Mouse (Mus musculus) kidney, embryonic 14.5 days (tissue): ENCODE results near the gene Prnp. TPM values are rescaled to one million over a fixed set of nuclear protein-coding genes. Genes with fewer than 3 reads are reported as not detected.

Experiments
- ATAC-seq: fragments of 200-750 bp; cut with Nextera tagmentation; 2 replicates; pipeline ENCODE4 v1.8.0; 2017; ENCODE audit warnings: moderate number of reproducible peaks, mild to moderate bottlenecking, moderate TSS enrichment, moderate library complexity; ENCODE audit not compliant: low FRiP score, low TSS enrichment
- H3K27ac ChIP-seq: fragments of 300-500 bp; sonication (generic); 2 replicates; pipeline ENCODE4 v1.5.1; 2014; ENCODE audit warnings: low read depth, mild to moderate bottlenecking, low read length, moderate library complexity, mixed read lengths
- H3K27me3 ChIP-seq: fragments of 300-500 bp; sonication (generic); 2 replicates; pipeline ENCODE4 v1.6.1; 2014; ENCODE audit warnings: mild to moderate bottlenecking, low read length; ENCODE audit not compliant: control insufficient read depth, insufficient read depth
- H3K36me3 ChIP-seq: fragments of 300-500 bp; sonication (generic); 2 replicates; pipeline ENCODE4 v1.6.1; 2014; ENCODE audit warnings: low read length, mixed read lengths; ENCODE audit not compliant: control insufficient read depth, insufficient read depth
- H3K4me1 ChIP-seq: fragments of 300-500 bp; sonication (generic); 2 replicates; pipeline ENCODE4 v1.6.1; 2014; ENCODE audit warnings: low read length, mixed read lengths; ENCODE audit not compliant: control insufficient read depth, insufficient read depth
- H3K4me2 ChIP-seq: fragments of 300-500 bp; sonication (generic); replicated peaks from 2 replicates; pipeline ENCODE4 v1.6.1; 2014; ENCODE audit warnings: low read depth, mild to moderate bottlenecking, low read length
- H3K4me3 ChIP-seq: fragments of 300-500 bp; sonication (generic); 2 replicates; pipeline ENCODE4 v1.5.1; 2014; ENCODE audit warnings: mild to moderate bottlenecking, low read length
- H3K9ac ChIP-seq: fragments of 300-500 bp; sonication (generic); 2 replicates; pipeline ENCODE4 v1.6.1; 2014; ENCODE audit warnings: low read depth, mild to moderate bottlenecking, low read length, moderate library complexity
- H3K9me3 ChIP-seq: fragments of 300-500 bp; sonication (generic); 2 replicates; pipeline ENCODE4 v1.6.1; 2016; ENCODE audit warnings: low read length; ENCODE audit not compliant: control insufficient read depth
- WGBS: fragments of 180-500 bp; shearing (Covaris S2); extraction: QIAGEN DNeasy Blood & Tissue Kit; methylation state at CpG from one replicate; pipeline ENCODE4 v1.1.7; 2014; 5-methylcytosine and 5-hydroxymethylcytosine counted together
- polyA plus RNA-seq: library from polyadenylated mRNA; unstranded; fragments of >200 nt; fragmentation: Nextera tagmentation; extraction: Ambion mirVana; gene quantifications from 2 replicates; pipeline ENCODE4 v1.2.1, GENCODE M21; 2014

Prnp gene
- polyA plus RNA-seq, 1 experiment from 2014 or later = 23.1 TPM

GRCm38 (mm10) chr2:131939404-131940111 lies 29.8 kb downstream of the Prnp start:
- ATAC-seq = no peak
- WGBS = 42% methylated on average over 8 of the region's 8 CpGs

DNA sequence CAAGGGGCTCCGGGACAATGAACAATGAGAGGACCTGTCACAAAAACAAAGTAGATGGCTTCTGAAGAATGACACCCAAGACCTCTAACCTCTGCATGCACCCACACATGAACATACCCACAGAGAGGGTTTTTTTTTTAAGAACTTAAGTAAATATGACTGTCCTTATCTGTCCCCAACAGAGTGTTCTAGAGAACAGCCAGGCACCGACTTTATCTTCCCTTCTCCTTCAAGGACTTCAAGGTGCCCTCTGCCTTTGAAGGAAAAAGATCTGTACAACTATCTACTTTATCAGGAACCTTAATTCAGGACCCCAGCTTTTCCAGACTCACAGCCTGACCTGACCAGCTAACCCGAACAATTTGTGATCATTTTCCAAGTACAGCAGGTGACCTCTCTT lies 30.8 kb downstream of the Prnp start:
- no peaks in the 10 kb centered on the region for H3K27me3 ChIP-seq
- ATAC-seq = no peak
- H3K4me2 ChIP-seq = no peak overlapping the region
- H3K9me3 ChIP-seq = no peaks in the 10 kb centered on the region
- no peak overlapping the region for H3K9ac ChIP-seq
- 87% methylated on average over 3 of the region's 3 CpGs for WGBS
- H3K4me1 ChIP-seq = no peaks in the 10 kb centered on the region
- no peak overlapping the region for H3K27ac ChIP-seq
- no peak overlapping the region for H3K4me3 ChIP-seq
- H3K36me3 ChIP-seq = no peaks in the 10 kb centered on the region

More at GRCm38 (mm10) chr2:131939404-131940111, 29.8 kb downstream of the Prnp start:
- Histone ChIP-seq H3K27ac (no peak overlapping the region), H3K36me3 (no peaks in the 10 kb centered on the region), H3K4me1 (no peaks in the 10 kb centered on the region), H3K4me2 (no peak overlapping the region), H3K9ac (no peak overlapping the region), H3K9me3 (no peaks in the 10 kb centered on the region), H3K27me3 (no peaks in the 10 kb centered on the region), H3K4me3 (no peak overlapping the region)

GRCm38 (mm10) chr2:131941501-131941900 lies 31.8 kb downstream of the Prnp start:
- H3K36me3 ChIP-seq = no peaks in the 10 kb centered on the region
- ATAC-seq = no peak
- no peak overlapping the region for H3K27ac ChIP-seq
- no peaks in the 10 kb centered on the region for H3K27me3 ChIP-seq
- H3K4me1 ChIP-seq = no peaks in the 10 kb centered on the region
- H3K4me3 ChIP-seq = no peak overlapping the region
- WGBS = 73% methylated on average over 6 of the region's 6 CpGs
- H3K9ac ChIP-seq = no peak overlapping the region
- no peak overlapping the region for H3K4me2 ChIP-seq
- H3K9me3 ChIP-seq = no peaks in the 10 kb centered on the region

DNA sequence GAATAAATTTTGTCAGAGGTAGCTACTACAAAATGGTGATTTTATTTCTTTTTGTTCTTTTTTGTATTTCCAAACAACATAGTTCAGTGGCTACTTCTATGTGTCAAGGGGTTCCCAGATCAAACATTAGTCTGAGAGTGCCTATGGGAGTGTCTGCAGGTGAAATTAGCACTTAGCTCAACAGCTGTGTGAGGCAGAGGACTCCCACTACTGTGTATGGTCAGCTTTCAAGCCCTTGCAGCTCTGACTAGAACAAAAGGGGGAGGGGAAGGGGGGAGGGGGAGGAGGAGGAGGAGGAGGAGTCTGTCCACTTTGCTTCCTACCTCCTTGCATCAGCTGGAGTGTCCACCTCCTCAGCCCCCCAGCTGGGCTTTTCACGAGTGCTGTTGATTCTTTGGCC lies 34.6 kb downstream of the Prnp start:
- Histone ChIP-seq H3K4me2 (no peak overlapping the region), H3K9ac (no peak overlapping the region), H3K4me1 (no peaks in the 10 kb centered on the region), H3K4me3 (no peak overlapping the region), H3K27me3 (no peaks in the 10 kb centered on the region; the same call in 1 of the 2 replicates), H3K36me3 (no peaks in the 10 kb centered on the region), H3K9me3 (no peaks in the 10 kb centered on the region), H3K27ac (no peak overlapping the region)
- no peak for ATAC-seq
- 17% methylated on average over 1 of the region's 1 CpGs for WGBS

- no peak for ATAC-seq
Measured at GRCm38 (mm10) chr2:131945225-131945624, 35.5 kb downstream of the Prnp start.

GRCm38 (mm10) chr2:131945765-131946164 lies 36.0 kb downstream of the Prnp start:
- Histone ChIP-seq H3K27ac (no peak overlapping the region), H3K9me3 (no peaks in the 10 kb centered on the region)
- 91% methylated on average over 6 of the region's 6 CpGs for WGBS

More at GRCm38 (mm10) chr2:131945225-131945624, 35.5 kb downstream of the Prnp start:
- no peak overlapping the region for H3K27ac ChIP-seq
- H3K9ac ChIP-seq = no peak overlapping the region
- no peaks in the 10 kb centered on the region for H3K36me3 ChIP-seq
- H3K4me2 ChIP-seq = no peak overlapping the region
- H3K4me3 ChIP-seq = no peak overlapping the region
- no peaks in the 10 kb centered on the region; the same call in 1 of the 2 replicates for H3K27me3 ChIP-seq
- WGBS = 77% methylated on average over 8 of the region's 8 CpGs
- peaks cover under 1% of the 10 kb centered on the region; the same call in 1 of the 2 replicates for H3K4me1 ChIP-seq
- no peaks in the 10 kb centered on the region for H3K9me3 ChIP-seq

GRCm38 (mm10) chr2:131946351-131946750 lies 36.6 kb downstream of the Prnp start:
- no peak for ATAC-seq
- H3K9ac ChIP-seq = no peak overlapping the region
- no peaks in the 10 kb centered on the region; the same call in 1 of the 2 replicates for H3K27me3 ChIP-seq
- no peaks in the 10 kb centered on the region for H3K36me3 ChIP-seq
- no peaks in the 10 kb centered on the region for H3K9me3 ChIP-seq
- 87% methylated on average over 16 of the region's 16 CpGs for WGBS
- no peak overlapping the region for H3K27ac ChIP-seq
- H3K4me2 ChIP-seq = no peak overlapping the region
- H3K4me3 ChIP-seq = no peak overlapping the region
- peaks cover 4% of the 10 kb centered on the region; the same call in 1 of the 2 replicates for H3K4me1 ChIP-seq

More at GRCm38 (mm10) chr2:131945765-131946164, 36.0 kb downstream of the Prnp start:
- Histone ChIP-seq H3K36me3 (no peaks in the 10 kb centered on the region), H3K9ac (no peak overlapping the region), H3K4me2 (no peak overlapping the region), H3K4me1 (peaks cover 4% of the 10 kb centered on the region; the same call in 1 of the 2 replicates), H3K4me3 (no peak overlapping the region), H3K27me3 (no peaks in the 10 kb centered on the region; the same call in 1 of the 2 replicates)
- ATAC-seq = no peak

- ATAC-seq = no peak
Measured at GRCm38 (mm10) chr2:131948156-131948555, 38.4 kb downstream of the Prnp start.

GRCm38 (mm10) chr2:131948916-131949639 lies 39.4 kb downstream of the Prnp start:
- ATAC-seq = no peak

More at GRCm38 (mm10) chr2:131948156-131948555, 38.4 kb downstream of the Prnp start:
- Histone ChIP-seq H3K9me3 (no peaks in the 10 kb centered on the region), H3K4me1 (peaks cover 7% of the 10 kb centered on the region; the same call in 1 of the 2 replicates), H3K4me3 (no peak overlapping the region), H3K9ac (no peak overlapping the region), H3K27ac (no peak overlapping the region), H3K27me3 (peaks cover 5% of the 10 kb centered on the region), H3K4me2 (no peak overlapping the region), H3K36me3 (no peaks in the 10 kb centered on the region)
- WGBS = 78% methylated on average over 3 of the region's 3 CpGs

More at GRCm38 (mm10) chr2:131948916-131949639, 39.4 kb downstream of the Prnp start:
- H3K27ac ChIP-seq = no peak overlapping the region
- H3K4me3 ChIP-seq = no peak overlapping the region
- no peak overlapping the region for H3K4me2 ChIP-seq
- no peaks in the 10 kb centered on the region for H3K36me3 ChIP-seq
- no peaks in the 10 kb centered on the region for H3K9me3 ChIP-seq
- H3K9ac ChIP-seq = no peak overlapping the region
- H3K27me3 ChIP-seq = peaks cover 12% of the 10 kb centered on the region
- peaks cover 8% of the 10 kb centered on the region; the same call in 1 of the 2 replicates for H3K4me1 ChIP-seq
- 79% methylated on average over 11 of the region's 11 CpGs for WGBS
